Mouse (Mus musculus): ENCODE measurements around the gene Amotl1. TPM values are rescaled to one million over a fixed set of nuclear protein-coding genes. Genes with fewer than 3 reads are reported as not detected.

Gene Amotl1
- polyA plus RNA-seq, 1 experiment from 2014 or later, result 7.9 TPM

DNA sequence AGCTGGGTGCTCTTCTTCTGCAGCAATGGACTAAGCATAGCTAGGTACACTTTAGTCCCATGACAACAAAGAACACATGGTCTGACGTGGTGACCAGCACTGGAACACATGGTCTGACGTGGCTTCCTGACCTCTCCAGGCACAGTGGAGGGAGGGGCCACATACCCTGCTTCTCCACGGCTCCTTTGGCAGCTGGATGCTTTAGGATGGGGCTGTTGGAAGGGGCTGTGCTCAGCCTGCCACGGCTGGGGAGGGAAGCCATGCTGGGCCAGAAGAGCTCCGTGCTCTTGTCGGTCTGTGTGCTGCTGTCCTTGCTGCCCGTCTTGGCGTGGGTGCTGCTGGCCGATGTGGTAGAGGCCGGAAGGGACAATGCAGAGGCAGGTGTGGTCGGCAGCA is 96.5 kb downstream of the Amotl1 start:
- DNase-seq (ENCODE audit: low spot score), result no peak

DNA sequence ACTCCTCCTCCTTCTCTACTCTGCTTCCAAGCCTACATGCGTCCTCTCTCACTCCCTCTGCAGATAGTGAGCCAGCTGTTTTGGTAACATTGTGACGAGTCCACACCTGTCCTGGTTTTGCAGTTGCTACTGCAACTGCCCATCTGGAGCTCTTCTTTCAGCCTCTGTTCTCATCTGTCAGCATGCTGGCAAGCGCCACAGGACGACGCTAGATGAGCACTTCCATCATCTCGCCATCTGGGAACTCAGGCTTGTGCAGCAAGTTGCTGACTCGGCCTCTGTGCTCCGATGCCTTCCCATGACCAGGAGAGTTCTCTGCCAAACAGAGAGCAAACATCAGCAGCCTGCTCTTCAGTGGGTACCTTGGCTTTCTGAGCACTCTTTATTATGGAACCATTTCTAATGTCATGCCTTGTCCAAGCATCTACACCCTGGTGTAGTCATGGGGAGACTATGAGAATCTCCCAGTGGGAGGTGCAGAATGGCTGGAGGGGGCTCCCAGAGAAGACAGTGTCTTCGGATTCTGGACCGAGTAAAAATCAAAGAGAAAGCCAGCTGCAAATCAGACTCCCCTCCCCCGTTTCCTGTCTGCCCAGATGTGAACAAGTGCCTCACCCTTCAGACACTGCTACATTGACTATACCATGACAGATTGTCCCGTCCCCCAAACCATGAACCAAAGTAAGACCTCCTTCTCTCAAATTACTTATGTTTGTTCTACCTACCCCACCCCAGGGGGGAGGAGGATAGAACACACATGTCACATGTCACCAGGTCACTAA is 97.1 kb downstream of the Amotl1 start:
- DNase-seq (ENCODE audit: low spot score), result peak; percentile 67

DNA sequence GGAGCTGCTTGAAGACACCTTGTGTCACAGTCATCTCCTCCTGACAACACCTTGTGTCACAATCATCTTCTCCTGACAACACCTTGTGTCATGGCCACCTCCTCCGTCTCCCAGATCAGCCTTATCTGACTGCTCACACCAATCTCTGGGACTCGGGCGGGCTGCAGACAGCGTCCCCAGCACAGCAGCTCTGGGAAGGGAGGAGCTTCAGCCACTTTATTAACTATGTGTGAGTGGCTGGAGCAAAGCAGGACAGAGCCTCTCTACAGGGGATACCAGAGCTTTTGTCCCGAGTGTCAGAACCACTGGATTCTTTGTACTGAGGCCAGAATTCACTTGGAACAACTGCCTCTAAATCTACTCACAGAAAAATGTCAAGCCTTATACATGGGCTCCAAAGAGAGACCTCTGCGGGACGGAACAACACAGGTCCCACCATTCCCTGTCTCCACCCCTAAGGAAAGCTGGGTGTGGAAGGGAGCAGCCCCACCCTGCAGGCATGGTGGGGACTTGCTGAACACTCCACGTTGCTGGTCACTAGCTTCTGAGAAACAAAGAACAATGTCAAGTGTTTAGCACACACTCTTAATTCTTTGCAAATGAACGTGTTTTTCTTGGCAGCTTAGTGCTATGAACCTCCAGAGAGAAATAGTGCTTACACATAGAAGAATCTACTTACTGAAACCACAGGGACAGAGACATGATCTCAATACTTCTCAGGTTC is 100.7 kb downstream of the Amotl1 start:
- DNase-seq (ENCODE audit: low spot score), result no peak

DNA sequence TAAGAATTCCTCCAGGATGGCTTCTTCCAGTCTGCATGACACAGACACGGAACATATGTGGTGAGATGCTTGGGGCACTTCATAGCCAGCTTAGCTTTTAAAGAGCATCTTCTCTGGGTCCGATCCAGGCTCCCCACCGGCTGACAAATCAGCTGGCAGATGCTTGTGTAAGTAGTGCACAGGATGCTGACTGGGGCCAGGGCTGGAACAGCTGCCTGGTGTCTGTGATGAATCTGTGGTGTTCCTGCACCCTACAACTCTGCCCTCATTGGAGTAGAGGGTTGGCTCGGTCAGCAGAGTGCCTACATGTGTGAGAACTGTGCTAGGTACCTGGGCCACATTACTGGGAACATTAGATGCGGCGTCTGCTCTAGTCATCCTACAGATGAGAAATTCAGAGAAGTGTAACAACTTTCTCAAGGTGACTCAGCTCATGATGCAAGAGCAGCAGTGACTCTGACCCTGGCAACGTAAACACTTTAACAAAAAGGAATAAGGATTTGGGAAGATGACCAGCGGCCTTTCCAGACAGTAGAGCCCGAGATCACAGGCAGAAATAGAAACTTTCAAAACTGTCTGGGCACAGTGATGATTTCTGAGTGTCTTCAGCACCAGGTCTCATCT is 109.9 kb downstream of the Amotl1 start:
- no peak for DNase-seq (ENCODE audit: low spot score)

DNA sequence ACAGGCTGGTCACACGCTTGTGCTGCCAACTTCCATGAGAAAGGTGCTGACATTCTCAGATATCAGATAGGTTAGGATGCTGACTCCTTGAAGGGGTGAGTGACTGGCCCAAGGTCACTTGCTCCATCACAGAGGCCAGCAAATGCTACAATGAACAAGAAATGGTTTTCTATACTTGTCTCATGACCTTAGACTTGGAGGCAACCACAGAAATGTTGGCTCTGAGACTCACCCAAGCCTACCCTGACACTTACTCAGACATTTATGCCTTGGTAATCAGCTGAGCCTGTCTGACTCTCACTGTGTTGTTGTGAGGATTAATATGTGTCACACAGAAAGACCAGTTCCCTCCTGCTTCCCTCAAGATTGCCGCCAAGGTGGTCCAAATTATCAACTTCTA is 111.2 kb downstream of the Amotl1 start:
- no peak for DNase-seq (ENCODE audit: low spot score)

DNA sequence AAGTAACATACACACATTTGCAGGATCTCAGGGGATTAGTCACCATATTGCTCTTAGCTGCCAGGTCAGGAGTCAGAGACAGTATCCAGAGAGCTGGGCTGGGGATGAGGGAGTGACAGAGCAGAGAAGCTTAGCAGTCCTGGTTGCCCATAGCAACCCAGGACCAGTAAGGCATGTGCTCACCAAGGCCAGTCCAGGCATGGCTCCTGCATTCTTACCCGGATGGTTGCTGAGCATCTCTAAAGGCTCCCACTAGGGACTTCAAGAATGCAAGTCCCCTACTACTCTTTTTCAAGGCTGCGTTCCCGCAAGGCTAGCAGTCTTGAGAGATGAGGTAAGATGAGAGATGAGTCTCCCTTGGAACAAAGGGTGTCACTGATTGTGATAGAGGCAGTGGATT is 112.6 kb downstream of the Amotl1 start:
- DNase-seq (ENCODE audit: low spot score), result no peak

DNA sequence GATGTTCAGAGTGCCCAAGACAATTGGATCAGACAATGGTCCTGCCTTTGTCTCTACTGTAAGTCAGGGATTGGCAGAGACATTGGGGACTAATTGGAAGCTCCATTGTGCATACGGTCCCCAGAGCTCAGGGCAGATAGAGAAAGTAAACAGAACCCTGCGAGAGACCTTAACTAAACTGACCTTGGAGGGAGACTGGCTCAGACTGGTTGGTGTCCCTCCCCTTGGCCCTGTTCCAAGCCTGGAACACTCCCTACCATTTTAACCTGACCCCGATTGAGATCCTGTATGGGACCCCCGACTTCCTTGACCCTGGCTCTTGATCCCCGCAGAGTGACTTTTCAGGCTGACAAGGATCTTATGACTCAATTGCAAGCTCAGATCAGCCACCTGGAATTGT is 114.9 kb downstream of the Amotl1 start:
- no peak for DNase-seq (ENCODE audit: low spot score)

DNA sequence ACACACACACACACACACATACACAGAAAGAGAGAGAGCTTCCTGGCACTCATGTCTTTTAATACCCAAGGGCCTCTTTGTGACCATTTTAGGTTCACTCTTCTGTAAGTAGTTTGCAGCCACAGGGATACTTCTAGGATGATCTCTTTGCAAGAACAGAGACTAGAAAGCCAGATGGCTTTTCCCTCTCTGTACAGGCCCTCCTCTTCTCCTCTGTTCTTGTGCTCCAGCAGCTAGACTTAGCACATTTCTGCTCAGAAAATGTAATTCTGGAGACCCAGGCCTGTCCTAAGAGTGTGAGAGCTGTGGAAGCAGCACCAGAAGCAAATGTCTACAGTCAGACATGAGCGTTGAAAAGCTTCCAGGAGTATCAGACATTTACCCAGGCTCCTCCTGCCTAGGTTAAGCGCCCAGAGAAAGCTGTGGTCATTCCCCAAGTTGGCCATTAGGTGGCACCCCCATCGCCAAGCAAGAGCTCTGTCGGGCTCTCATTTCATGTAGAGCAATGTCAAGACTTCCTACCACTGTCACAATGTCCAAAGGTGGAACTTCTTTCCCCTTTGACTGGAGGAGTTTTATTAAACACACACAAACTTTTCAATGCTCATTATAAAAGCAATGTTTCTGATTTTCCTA is 121.3 kb downstream of the Amotl1 start:
- peak; percentile 81 for DNase-seq (ENCODE audit: low spot score)

DNA sequence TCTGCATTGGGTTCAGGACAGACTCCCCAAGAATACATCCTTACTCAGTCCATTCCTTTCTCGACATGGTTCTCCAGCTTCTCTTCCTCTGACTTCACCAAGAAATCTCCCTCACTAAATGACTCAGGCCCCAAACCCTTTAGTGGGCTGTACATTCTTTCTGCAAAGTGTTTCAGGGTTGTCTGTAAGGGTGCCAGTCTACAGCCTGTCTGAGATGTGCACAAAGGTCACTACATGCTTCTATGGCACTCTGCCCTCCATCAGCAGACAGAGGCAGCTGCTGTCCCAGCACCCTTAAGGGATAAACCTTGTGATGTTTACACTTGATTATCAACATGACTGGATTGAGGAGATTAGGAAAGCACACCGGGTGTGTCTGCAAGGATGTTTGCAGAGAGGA is 123.2 kb downstream of the Amotl1 start:
- DNase-seq (ENCODE audit: low spot score), result no peak

DNA sequence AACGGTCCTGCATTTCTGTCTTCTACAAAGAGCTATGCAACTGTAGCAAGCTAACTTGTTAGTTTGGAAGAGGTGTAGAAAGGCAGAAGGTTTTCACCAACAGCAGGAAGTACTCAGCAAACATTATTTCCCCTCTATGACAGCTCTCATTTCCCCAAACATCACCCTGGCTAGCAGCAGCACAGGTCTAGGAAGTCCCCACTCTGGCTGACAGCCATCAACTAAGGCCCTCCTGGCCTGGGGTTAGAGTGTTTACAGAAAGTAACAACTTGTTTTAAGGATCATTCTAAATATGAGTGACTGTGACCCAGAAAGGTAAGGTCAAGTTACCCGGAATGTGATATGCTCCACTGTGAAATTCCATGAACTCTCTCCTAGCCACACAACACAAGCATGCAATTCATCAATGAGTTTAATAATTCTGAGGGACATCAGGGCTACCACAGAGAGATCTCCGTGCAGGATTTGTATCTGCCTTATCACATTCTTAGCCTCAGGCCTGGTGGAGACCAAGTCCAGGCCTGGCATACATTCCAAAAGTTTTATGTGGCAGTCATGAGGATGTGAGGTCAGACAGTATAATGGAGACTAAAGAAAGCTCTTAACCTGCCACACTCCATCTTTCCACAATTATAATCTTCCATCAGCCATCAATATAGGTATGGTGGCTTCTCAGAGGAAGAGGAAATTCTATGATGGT is 123.7 kb downstream of the Amotl1 start:
- DNase-seq (ENCODE audit: low spot score), result no peak

DNA sequence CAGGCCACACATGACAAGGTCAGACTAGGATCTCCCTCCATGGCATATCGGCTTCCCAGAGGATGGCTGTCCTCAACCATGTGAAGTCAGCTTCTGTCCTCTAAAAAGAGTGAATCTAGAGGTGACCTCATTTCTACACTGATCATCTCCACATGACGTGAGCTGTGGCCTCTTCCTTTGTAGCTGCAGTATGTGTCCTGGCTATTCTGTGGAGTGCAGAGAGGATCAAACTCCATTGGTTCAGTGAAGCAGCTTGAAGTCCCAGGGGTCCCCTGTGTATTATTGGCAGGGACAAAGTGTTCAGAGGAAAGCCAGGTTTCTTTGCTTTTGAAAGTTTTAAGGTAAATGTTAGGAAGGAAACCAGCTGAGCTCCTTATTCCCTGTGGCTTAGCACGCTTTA is 126.8 kb downstream of the Amotl1 start:
- no peak for DNase-seq (ENCODE audit: low spot score)

DNA sequence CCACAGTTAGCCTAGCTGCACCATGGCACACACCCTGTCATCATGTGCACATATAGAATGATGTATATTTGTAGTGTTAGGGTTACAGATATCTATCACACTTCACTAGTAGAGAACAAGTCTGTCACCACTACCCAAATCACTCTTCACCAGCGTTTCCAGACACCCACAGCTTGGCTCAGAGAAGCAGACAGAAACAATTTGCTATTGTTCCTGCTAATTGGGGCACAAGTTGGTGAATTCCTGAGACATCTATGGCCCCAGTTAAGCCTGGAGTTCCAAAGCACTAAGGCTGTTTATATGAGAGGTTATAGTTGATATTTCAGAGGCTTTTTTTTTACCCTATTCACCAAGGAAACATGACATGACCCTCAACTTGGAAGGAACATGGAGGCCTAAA is 127.6 kb downstream of the Amotl1 start:
- no peak for DNase-seq (ENCODE audit: low spot score)

DNA sequence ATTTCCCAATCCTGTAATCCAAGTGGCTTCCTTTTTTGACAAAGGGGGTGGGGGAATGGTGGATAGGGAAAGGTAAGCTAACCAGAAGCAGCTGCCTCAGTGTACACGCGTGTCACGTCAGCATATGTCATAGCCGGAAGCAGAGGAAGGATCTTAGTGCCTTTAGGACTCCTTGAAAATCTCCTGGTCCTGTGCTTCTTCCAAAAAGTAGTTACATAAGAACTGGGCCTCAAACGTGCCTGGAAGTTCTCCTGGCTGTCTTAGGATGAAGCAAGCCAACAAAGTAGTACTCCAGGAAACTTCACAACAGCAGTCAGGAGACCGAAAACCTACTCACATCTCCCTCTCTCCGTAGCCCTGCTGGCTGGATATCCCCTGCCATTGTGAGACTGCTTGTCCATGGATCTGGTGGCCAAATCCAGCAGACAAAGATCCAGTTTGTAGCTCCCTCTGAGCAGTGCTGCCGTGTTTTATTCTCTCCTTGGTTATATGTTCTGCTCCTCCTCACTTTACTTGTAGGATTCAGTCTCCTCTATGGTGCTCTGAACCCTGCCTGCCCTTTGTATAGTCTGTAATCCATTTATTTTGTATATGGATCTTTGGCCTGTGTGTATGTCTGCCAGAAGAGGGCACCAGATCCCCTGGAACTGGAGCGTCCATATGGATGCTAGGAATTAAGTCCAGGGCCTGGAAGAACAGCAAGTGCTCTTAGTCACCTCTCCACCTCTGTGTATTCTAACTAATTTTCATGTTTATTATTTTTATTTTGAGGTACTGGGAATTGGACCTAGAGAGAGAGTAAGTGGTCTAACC is 132.0 kb downstream of the Amotl1 start:
- no peak for DNase-seq (ENCODE audit: low spot score)

DNA sequence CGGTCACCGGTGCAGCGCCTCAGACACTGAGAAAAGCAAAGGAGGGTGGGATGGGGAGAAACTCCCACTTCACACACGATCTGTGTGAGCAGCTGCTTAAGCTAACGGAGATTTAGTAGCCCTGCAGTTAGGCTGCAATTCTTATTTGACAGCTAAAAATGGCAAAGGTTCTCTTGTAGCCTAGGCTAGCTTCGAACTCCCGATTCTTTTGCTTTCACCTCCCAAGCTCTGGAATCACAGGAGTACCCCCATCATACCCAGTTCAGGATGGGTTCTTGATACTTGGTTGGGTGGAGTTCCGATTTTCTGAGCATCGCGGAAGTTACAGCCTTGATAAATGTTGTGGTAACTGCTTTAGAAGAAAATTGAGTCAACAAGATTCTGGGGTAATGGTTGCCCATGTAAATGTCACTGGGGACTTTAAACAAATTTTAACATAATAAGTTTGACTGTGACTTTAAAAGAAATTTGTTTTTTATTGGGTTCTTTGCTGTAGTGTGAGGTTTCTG is 143.9 kb downstream of the Amotl1 start:
- no peak for DNase-seq (ENCODE audit: low spot score)

DNA sequence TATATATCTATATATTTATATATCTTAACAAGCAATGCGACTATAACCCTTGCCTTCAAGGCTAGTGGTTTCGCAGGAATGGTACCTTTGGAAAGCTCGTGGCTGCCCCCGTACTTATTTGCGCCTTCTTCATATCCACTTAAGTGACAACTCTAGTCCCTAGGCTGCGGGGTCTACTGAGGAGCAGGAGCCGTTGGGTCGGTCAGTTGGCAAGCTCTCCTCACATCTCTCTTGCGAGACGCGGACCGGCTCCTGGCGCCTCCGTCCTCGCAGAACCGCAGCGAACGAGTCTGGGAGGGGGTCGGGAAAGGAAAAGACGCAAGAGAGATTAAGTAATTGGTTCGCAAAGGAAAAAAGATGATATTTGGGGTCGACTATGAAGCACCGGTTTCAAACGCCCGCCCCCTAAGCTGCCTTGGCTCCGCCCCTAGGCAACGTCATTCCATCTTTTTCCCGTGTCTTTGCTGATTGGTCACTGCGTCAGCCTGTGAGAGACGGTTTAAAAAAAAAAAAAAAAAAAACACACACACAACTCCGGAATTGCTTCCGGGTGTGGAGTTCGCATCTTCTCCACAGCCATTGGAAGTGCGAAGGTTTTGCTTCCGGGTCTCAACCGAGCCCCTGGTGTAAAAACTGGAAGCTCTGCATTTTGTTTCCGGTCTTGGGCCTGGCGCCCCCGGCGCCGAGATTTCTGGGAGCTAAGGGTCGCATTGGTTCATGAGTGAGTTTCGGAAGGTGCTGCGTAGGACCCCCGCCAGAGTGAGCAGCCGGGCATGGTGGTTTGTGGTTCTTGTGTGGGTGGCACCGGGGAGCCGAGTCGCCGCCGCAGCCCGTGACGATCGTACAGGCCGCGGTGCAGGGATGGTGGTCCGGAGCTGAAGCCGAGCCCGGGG is 144.6 kb downstream of the Amotl1 start, which contains the start of the genes Kdm4d and Cwc15:
TSS of gene Kdm4d (minus strand) at position 460 of the 893 bp plus-strand sequence.
TSS of gene Cwc15 (plus strand) at position 595 of the 893 bp plus-strand sequence.
- peak; percentile 97 for DNase-seq (ENCODE audit: low spot score)

DNA sequence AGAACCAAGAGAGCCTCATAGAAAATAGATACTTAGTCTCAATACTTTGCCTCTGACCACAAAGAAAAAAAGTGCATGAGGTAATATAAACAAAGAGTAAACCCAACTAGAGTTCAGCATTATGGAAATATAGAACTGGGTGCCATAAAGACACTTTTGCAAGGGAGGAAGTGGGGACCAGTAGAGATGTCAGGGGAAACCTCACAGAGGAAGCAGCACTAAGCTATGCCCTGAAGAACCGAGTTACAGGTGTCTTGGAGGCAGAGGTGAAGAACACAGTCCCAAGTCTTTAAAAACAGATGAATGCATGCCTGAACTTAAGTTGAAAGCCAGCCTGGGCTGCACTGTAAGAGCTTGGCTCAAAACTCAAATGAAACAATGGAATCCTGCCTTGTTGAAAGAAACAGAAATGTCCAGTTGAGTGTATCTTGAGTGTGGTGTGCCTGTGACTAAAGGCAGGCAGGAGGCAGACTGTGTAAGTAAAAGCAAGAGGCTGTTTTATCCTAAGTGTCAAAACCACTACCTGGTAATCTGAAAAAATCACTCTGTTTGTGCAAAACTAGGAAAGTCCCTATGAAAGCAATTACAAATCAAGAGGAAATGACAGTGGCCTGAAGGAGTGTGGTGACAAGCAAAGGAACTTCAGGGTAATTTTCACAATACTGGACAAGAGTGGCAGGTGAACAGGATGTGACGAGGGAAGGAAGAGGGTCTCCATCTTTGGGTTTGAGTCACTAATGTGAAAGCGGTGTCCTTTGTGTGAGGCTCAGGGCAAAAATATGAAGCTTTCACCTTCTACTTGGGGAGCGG is 145.8 kb downstream of the Amotl1 start:
- peak; percentile 34 for DNase-seq (ENCODE audit: low spot score)

All from thymus, postnatal 0 days (tissue).